Mouse (Mus musculus) liver, embryonic 16.5 days (tissue): ENCODE data around the gene D630039A03Rik. TPM values are rescaled to one million over a fixed set of nuclear protein-coding genes. Genes with fewer than 3 reads are reported as not detected.

Experiments used
- ATAC-seq: fragments of 200-750 bp; cut with Nextera tagmentation; 2 replicates; pipeline ENCODE4 v1.8.0; 2017; ENCODE audit warnings: low read depth, mild to moderate bottlenecking, moderate number of reproducible peaks, moderate library complexity
- H3K27ac ChIP-seq: fragments of 300-500 bp; sonication (generic); 2 replicates; pipeline ENCODE4 v1.5.1; 2014; ENCODE audit warnings: mild to moderate bottlenecking, low read length
- H3K27me3 ChIP-seq: fragments of 300-500 bp; sonication (generic); 2 replicates; pipeline ENCODE4 v1.6.1; 2014; ENCODE audit warnings: low read depth, low read length, mixed read lengths; ENCODE audit not compliant: control insufficient read depth, insufficient read depth
- H3K36me3 ChIP-seq: fragments of 300-500 bp; sonication (generic); 2 replicates; pipeline ENCODE4 v1.6.1; 2014; ENCODE audit warnings: mild to moderate bottlenecking; ENCODE audit not compliant: control insufficient read depth, insufficient read depth
- H3K4me1 ChIP-seq: fragments of 300-500 bp; sonication (generic); 2 replicates; pipeline ENCODE4 v1.6.1; 2014; ENCODE audit warnings: low read depth, low read length, mixed read lengths; ENCODE audit not compliant: control insufficient read depth
- H3K4me2 ChIP-seq: fragments of 300-500 bp; sonication (generic); 2 replicates; pipeline ENCODE4 v1.6.1; 2014; ENCODE audit warnings: low read depth, low read length, mixed read lengths
- H3K4me3 ChIP-seq: fragments of 300-500 bp; sonication (generic); 2 replicates; pipeline ENCODE4 v1.5.1; 2014; ENCODE audit warnings: low read depth, mild to moderate bottlenecking, low read length
- H3K9ac ChIP-seq: fragments of 300-500 bp; sonication (generic); 2 replicates; pipeline ENCODE4 v1.6.1; 2014; ENCODE audit warnings: low read depth, low read length
- H3K9me3 ChIP-seq: fragments of 300-500 bp; sonication (generic); replicated peaks from 2 replicates; pipeline ENCODE4 v1.6.1; 2016; ENCODE audit warnings: low read length; ENCODE audit not compliant: control insufficient read depth
- WGBS: fragments of 180-500 bp; shearing (Covaris S2); extraction: QIAGEN DNeasy Blood & Tissue Kit; methylation state at CpG from one replicate; pipeline ENCODE4 v1.1.7; 2014; ENCODE audit not compliant: insufficient replicate concordance; 5-methylcytosine and 5-hydroxymethylcytosine counted together
- polyA plus RNA-seq: library from polyadenylated mRNA; unstranded; fragments of >200 nt; fragmentation: Nextera tagmentation; extraction: Ambion mirVana; gene quantifications from 2 replicates; pipeline ENCODE4 v1.2.1, GENCODE M21; 2015

D630039A03Rik gene
- polyA plus RNA-seq, 1 experiment from 2014 or later: 0.27 TPM

- H3K9me3 ChIP-seq: no peaks in the 10 kb centered on the region
Measured at GRCm38 (mm10) chr4:57940631-57941030, 24.5 kb upstream of the D630039A03Rik start.

GRCm38 (mm10) chr4:57937292-57937691 is 21.2 kb upstream of the D630039A03Rik start:
- Histone ChIP-seq H3K9ac (no peak overlapping the region), H3K27me3 (no peaks in the 10 kb centered on the region), H3K36me3 (no peaks in the 10 kb centered on the region), H3K4me3 (no peak overlapping the region), H3K27ac (no peak overlapping the region), H3K4me2 (no peak overlapping the region), H3K9me3 (no peaks in the 10 kb centered on the region), H3K4me1 (no peaks in the 10 kb centered on the region)
- ATAC-seq: no peak
- WGBS: 64% methylated on average over 6 of the region's 6 CpGs

More at GRCm38 (mm10) chr4:57940631-57941030, 24.5 kb upstream of the D630039A03Rik start:
- ATAC-seq: no peak
- 53% methylated on average over 4 of the region's 4 CpGs for WGBS
- H3K27ac ChIP-seq: no peak overlapping the region
- no peak overlapping the region for H3K9ac ChIP-seq
- H3K27me3 ChIP-seq: no peaks in the 10 kb centered on the region
- peaks cover 10% of the 10 kb centered on the region for H3K36me3 ChIP-seq
- no peak overlapping the region for H3K4me3 ChIP-seq
- no peak overlapping the region for H3K4me2 ChIP-seq
- H3K4me1 ChIP-seq: no peaks in the 10 kb centered on the region

- Histone ChIP-seq H3K9ac (no peak overlapping the region), H3K27me3 (no peaks in the 10 kb centered on the region), H3K36me3 (no peaks in the 10 kb centered on the region), H3K4me2 (no peak overlapping the region), H3K4me3 (no peak overlapping the region), H3K9me3 (no peaks in the 10 kb centered on the region), H3K4me1 (no peaks in the 10 kb centered on the region), H3K27ac (no peak overlapping the region)
- no peak for ATAC-seq
- 45% methylated on average over 5 of the region's 5 CpGs for WGBS
Measured at GRCm38 (mm10) chr4:57934181-57934580, 18.1 kb upstream of the D630039A03Rik start.

- Histone ChIP-seq H3K9ac (no peak overlapping the region), H3K27me3 (no peaks in the 10 kb centered on the region), H3K4me2 (no peak overlapping the region), H3K9me3 (no peaks in the 10 kb centered on the region), H3K27ac (no peak overlapping the region), H3K4me3 (no peak overlapping the region), H3K4me1 (no peaks in the 10 kb centered on the region), H3K36me3 (no peaks in the 10 kb centered on the region)
- WGBS: 42% methylated on average over 5 of the region's 5 CpGs
- ATAC-seq: no peak
Measured at GRCm38 (mm10) chr4:57930559-57931170, 14.6 kb upstream of the D630039A03Rik start.

- 21% methylated on average over 3 of the region's 3 CpGs for WGBS
- Histone ChIP-seq H3K9me3 (no peaks in the 10 kb centered on the region), H3K4me1 (no peaks in the 10 kb centered on the region), H3K4me3 (no peak overlapping the region), H3K36me3 (no peaks in the 10 kb centered on the region), H3K27me3 (no peaks in the 10 kb centered on the region), H3K27ac (no peak overlapping the region), H3K9ac (no peak overlapping the region), H3K4me2 (no peak overlapping the region)
- no peak for ATAC-seq
Measured at GRCm38 (mm10) chr4:57927464-57928205, 11.5 kb upstream of the D630039A03Rik start.

- H3K27me3 ChIP-seq: no peaks in the 10 kb centered on the region
- H3K36me3 ChIP-seq: no peaks in the 10 kb centered on the region
- H3K9ac ChIP-seq: no peak overlapping the region
- no peak for ATAC-seq
- H3K27ac ChIP-seq: no peak overlapping the region
- no peak overlapping the region for H3K4me3 ChIP-seq
- H3K4me1 ChIP-seq: no peaks in the 10 kb centered on the region
- WGBS: 67% methylated on average over 6 of the region's 6 CpGs
- no peaks in the 10 kb centered on the region for H3K9me3 ChIP-seq
- H3K4me2 ChIP-seq: no peak overlapping the region
Measured at GRCm38 (mm10) chr4:57924556-57925071, 8.5 kb upstream of the D630039A03Rik start.

- Histone ChIP-seq H3K36me3 (no peaks in the 10 kb centered on the region), H3K9ac (no peak overlapping the region), H3K27me3 (no peaks in the 10 kb centered on the region), H3K27ac (no peak overlapping the region), H3K9me3 (no peaks in the 10 kb centered on the region), H3K4me1 (no peaks in the 10 kb centered on the region), H3K4me3 (no peak overlapping the region), H3K4me2 (no peak overlapping the region)
- ATAC-seq: no peak
- WGBS: 52% methylated on average over 5 of the region's 5 CpGs
Measured at GRCm38 (mm10) chr4:57922171-57922570, 6.1 kb upstream of the D630039A03Rik start.

GRCm38 (mm10) chr4:57920522-57920921 is 4.4 kb upstream of the D630039A03Rik start:
- H3K36me3 ChIP-seq: no peaks in the 10 kb centered on the region
- no peak overlapping the region for H3K4me2 ChIP-seq
- no peaks in the 10 kb centered on the region for H3K4me1 ChIP-seq
- no peak for ATAC-seq
- H3K4me3 ChIP-seq: no peak overlapping the region
- H3K27ac ChIP-seq: no peak overlapping the region
- H3K9me3 ChIP-seq: no peaks in the 10 kb centered on the region
- no peaks in the 10 kb centered on the region for H3K27me3 ChIP-seq
- WGBS: 55% methylated on average over 1 of the region's 1 CpGs
- no peak overlapping the region for H3K9ac ChIP-seq
